Mouse (Mus musculus) induced T-regulatory cell, adult 2 months (primary cell): ENCODE measurements at regions not wholly inside any gene's neighbourhood (a gene's known extent, or its start where the extent isn't known, plus 50 kb on each side); places are given as distances from the start of the nearest gene placed in this dataset.
"Not testable (repeated sequence)": the region's sequence is repeated elsewhere in the genome, so short reads cannot be mapped to it uniquely, and the experiment has no call there.

ENCODE experiments used
- DNase-seq: peaks from one replicate; pipeline ENCODE4 v3.0.0-alpha.2; 2012; ENCODE audit warnings: low read depth

- no peak for DNase-seq
Measured at GRCm38 (mm10) chr3:57963965-57964364, 116.1 kb upstream of the Pfn2 start.

GRCm38 (mm10) chr3:57970614-57971013 lies 122.7 kb upstream of the Pfn2 start:
- DNase-seq, result not testable (repeated sequence)

GRCm38 (mm10) chr3:57972469-57973245 lies 124.8 kb upstream of the Pfn2 start:
- no peak for DNase-seq

- DNase-seq, result no peak
Measured at GRCm38 (mm10) chr3:57973546-57973945, 125.7 kb upstream of the Pfn2 start.

- no peak for DNase-seq
Measured at GRCm38 (mm10) chr3:57975379-57975778, 127.5 kb upstream of the Pfn2 start.

GRCm38 (mm10) chr3:57976640-57977229 lies 128.9 kb upstream of the Pfn2 start:
- DNase-seq, result no peak

GRCm38 (mm10) chr3:57988175-57988574 lies 140.3 kb upstream of the Pfn2 start:
- no peak for DNase-seq

- no peak for DNase-seq
Measured at GRCm38 (mm10) chr3:57990738-57991137, 142.9 kb upstream of the Pfn2 start.

GRCm38 (mm10) chr3:57998121-57999102 lies 150.5 kb upstream of the Pfn2 start:
- DNase-seq, result no peak

GRCm38 (mm10) chr3:58002792-58003574 lies 155.1 kb upstream of the Pfn2 start:
- no peak for DNase-seq

GRCm38 (mm10) chr3:58024750-58025392 lies 177.0 kb upstream of the Pfn2 start:
- DNase-seq, result no peak

- no peak for DNase-seq
Measured at GRCm38 (mm10) chr3:58049618-58050017, 201.7 kb upstream of the Pfn2 start.

GRCm38 (mm10) chr3:58054726-58055125 lies 206.8 kb upstream of the Pfn2 start:
- DNase-seq, result no peak

- no peak for DNase-seq
Measured at GRCm38 (mm10) chr3:58055181-58055580, 207.3 kb upstream of the Pfn2 start.

- DNase-seq, result no peak
Measured at GRCm38 (mm10) chr3:58056191-58057063, 208.5 kb upstream of the Pfn2 start.

- DNase-seq, result no peak
Measured at GRCm38 (mm10) chr3:58057064-58057396, 209.2 kb upstream of the Pfn2 start.

GRCm38 (mm10) chr3:58058134-58058533 lies 210.3 kb upstream of the Pfn2 start:
- no peak for DNase-seq

GRCm38 (mm10) chr3:58063852-58064549 lies 216.1 kb upstream of the Pfn2 start:
- no peak for DNase-seq

- DNase-seq, result no peak
Measured at GRCm38 (mm10) chr3:58071574-58071973, 223.7 kb upstream of the Pfn2 start.
